Mouse (Mus musculus) ovary, postnatal 10 days (tissue): ENCODE data around the gene Cyp2d26.
A peak's percentile ranks its signal among the peaks of the same experiment; 100 is the strongest.
"Not testable (repeated sequence)": the region's sequence is repeated elsewhere in the genome, so short reads cannot be mapped to it uniquely, and the experiment has no call there.

Experiments used
- DNase-seq: peaks from one replicate; pipeline ENCODE4 v3.0.0; 2022; ENCODE audit warnings: low spot score

The Cyp2d26 gene

GRCm38 (mm10) chr15:82794277-82794676 lies at the start of gene Cyp2d26:
Gene Cyp2d26, minus strand, starts transcription at chr15:82794294.
- no peak for DNase-seq

DNA sequence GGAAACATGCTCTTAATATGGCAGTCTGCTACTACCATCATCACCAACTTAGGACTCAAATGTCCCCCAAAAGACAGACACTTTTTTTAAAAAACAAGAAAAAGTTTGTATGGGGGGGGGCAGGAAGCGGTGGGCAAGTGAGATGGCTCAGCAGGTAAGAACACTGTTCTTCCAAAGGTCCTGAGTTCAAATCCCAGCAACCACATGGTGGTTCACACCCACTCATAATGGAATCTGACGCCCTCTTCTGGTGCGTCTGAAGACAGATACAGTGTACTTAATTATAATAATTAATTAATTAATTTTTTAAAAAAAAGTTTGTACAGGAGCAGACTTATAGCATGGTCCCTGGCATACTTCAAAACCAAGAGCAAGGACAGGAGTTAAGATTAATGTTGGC lies 45.1 kb upstream of the Cyp2d26 start:
- DNase-seq, result no peak

GRCm38 (mm10) chr15:82829917-82830316 lies 35.8 kb upstream of the Cyp2d26 start:
- no peak for DNase-seq

DNA sequence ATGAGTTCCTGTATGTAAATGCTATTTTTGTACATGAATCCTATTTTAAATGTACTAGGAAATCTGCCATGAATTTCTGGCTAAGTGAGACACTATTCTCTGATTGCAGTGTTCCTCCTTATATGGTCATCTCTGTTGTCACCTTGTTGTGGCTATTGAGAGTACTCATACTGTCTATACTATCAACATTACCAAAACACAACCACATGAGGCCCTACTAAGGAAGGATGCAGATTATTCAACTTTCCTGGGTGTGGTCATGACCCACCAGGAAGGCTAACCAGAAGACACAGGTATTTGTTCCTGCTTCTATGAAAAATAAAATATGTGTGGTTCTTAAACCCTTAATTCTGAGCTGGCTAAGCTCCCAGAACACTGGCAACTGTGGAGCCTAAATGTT lies 31.8 kb upstream of the Cyp2d26 start:
- no peak for DNase-seq

- no peak for DNase-seq
These were observed 28.3 kb upstream of the Cyp2d26 start for GRCm38 (mm10) chr15:82822347-82822746.

DNA sequence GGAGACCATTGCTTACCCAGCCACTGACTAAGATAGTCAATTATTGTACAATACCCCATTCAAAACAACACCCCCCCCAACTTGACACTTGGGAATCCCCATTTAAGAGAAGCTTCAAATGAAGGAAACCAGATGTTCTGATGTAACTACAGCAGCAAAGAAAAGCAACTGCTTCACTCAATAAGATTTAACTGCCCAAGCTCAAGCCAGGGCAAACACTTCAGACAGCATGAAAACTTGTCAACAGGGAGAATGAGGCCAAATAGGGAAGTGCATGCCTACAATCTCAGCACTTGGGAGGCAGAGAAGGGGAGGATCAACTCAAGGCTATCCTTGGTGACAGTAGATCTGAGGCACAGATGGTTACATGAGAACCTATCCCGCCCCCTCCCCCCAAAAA lies 27.6 kb upstream of the Cyp2d26 start:
- no peak for DNase-seq

DNA sequence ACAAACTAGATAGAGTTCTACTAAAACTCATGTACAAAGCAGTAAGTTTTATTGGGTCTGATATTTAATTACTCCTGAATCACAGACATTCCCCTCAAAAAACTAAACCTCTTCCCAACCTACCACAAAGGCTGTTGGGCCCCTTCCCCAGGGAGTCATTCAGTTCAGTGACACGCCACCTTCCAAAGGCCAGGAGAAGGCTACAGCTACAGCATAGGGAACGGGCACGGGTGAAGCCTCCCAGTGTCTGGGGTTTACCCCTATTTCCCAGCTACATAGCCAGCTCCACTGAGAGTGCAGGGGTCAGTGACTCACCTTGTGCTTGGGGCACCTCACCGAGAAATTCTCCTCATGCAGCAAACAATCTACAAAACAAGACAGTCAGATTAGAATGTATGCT lies 21.2 kb upstream of the Cyp2d26 start:
- no peak for DNase-seq

GRCm38 (mm10) chr15:82814806-82815205 lies 20.7 kb upstream of the Cyp2d26 start:
- peak; percentile 13 for DNase-seq

DNA sequence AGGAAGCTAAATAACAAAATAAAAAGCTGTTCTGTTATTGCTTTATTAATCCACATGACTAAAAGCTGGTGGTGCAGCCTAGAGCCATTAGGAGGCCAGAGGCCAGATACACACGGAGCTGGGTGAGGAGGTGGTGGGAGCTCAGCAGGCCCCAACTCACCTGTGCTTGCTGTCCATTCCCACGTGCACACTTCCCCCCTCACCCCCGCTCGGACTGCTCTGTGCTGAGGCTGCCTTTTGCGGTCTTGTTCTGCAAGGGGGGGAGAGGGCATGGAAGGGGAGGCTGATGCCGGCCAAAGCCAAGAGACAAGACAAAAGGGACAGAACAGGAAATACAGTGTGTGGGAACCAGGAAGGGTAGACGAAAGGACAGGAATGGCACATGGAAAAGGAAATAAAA lies 20.2 kb upstream of the Cyp2d26 start:
- no peak for DNase-seq

GRCm38 (mm10) chr15:82810556-82810955 lies 16.5 kb upstream of the Cyp2d26 start:
- DNase-seq, result no peak

- no peak for DNase-seq
These were observed 15.4 kb upstream of the Cyp2d26 start for GRCm38 (mm10) chr15:82809511-82809910.

DNA sequence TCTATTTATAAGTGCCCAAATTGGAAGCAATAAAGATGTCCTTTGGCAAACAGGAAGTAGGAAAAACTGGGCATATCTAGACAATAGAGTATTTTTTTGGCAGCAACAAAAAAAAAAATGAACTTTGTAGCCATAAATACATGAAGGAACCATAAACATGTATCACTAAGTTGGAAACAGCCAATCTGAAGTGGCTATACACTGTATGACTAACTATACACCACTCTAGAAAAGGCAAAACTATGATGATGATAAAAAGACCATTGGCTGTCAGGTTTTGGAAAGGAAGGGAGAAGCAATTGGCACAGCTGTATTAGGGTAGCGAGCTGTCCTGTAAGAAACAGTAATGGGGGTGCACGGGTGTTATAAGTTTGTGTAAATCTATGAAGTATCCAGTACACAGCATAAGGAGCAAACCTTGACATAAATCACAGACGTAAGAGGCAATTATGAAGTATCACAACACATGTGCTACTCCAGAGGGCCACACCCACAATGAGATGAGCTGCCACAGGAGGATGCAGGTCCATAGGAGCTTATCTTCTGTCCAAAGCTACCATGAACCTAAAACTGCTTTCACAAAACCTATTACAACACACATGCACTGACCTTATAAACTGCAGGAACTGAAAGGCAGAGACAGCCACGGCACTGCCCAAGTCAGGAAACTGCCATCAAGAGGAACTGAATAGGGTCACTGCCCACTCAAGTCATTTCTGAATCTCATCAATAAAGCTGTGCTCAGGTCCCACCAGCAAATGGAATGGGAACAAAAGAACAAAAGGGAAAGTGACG lies 13.1 kb upstream of the Cyp2d26 start:
- no peak for DNase-seq

DNA sequence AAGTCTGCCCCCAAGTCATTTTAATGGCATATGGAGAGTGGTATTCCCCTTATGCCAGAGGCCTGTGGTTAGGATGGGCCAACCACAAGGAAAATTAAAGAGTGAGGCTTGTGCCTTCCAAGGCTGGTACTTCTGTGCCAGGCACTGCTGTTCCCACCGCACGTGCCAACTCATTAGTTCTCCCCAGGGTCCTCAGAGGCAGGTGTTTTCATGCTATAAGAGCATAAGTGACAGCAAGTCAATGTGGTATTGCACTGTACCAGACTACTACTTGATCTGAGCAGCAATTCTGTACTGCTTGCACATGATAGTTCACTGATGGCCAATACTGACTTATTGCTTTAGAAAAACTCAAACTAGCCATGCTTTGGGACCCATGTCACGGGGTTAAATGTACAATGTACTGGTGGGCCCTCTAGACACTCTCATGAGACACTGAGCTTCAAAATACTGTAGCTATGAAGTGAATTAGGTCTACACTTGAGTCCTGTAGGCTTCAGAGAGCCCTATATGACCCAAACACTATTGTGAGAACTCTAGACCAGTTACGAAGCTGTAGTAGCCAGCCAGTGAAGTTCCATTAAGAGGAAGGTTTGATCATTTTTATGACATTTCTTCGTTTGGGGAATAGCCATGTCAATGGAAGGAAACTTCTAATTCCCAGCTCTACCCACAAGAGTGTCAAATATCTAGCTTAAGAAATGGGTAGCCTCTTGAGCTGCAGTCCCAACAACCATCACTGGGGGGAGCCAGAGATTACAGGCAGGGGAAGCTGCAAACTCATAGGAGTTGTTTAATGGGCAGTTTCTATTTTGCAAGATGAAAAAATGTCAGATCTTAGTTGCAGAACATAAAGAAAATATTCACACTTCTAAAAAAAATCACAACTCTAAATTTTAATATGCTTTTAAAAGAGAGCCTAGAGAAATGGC lies 10.9 kb upstream of the Cyp2d26 start:
- peak; percentile 67 for DNase-seq

- DNase-seq, result no peak
These were observed 1.9 kb upstream of the Cyp2d26 start for GRCm38 (mm10) chr15:82795936-82796440.

DNA sequence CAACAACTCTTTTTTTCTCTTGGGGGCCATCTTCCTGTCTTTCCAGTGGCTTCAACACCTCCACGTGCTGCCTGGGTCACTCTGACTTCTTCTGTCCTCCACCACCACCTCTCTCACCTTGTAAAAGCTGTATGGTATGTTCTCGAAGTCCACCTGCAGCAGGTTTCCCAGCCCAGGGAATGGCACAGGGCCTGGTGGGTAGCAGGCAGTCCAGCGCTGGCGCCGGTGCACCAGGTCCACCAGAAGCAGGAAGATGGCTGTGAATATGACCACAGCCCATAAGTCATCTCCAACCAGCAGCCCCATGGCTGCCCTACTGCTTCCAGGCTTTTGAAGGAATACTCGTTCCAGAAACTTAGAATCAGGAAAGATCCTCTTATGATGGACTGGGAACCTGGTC lies 226 bp downstream of the Cyp2d26 start:
- DNase-seq, result no peak

- no peak for DNase-seq
These were observed 640 bp downstream of the Cyp2d26 start for GRCm38 (mm10) chr15:82793454-82793853.

DNA sequence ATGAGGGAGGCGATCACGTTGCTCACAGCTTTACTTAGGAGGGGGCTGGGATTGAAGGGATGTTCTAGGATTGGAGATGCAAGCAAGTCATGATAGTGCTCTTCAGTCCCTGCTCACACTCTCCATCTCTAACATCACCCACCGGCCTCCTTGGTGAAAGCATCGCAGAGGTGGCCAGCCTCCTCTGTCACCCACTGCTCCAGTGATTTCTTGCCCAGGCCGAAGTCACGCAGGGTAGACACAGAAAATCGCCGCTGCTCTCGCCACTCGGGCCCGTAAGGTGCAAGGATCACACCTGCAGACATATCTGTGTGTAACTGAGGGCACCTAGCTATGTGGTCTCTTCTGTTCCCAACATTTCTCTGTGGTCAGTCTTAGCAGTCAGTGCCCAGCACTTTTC lies 1.5 kb downstream of the Cyp2d26 start:
- no peak for DNase-seq

GRCm38 (mm10) chr15:82784581-82784980 lies 9.5 kb downstream of the Cyp2d26 start:
- no peak for DNase-seq

- no peak for DNase-seq
These were observed 10.3 kb downstream of the Cyp2d26 start for GRCm38 (mm10) chr15:82783800-82784199.

GRCm38 (mm10) chr15:82777856-82778255 lies 16.2 kb downstream of the Cyp2d26 start:
- not testable (repeated sequence) for DNase-seq

- no peak for DNase-seq
These were observed 28.2 kb downstream of the Cyp2d26 start for GRCm38 (mm10) chr15:82765943-82766342.

GRCm38 (mm10) chr15:82764881-82765280 lies 29.2 kb downstream of the Cyp2d26 start:
- DNase-seq, result no peak
